Mouse (Mus musculus): ENCODE results near the gene Atad2b.

DNA sequence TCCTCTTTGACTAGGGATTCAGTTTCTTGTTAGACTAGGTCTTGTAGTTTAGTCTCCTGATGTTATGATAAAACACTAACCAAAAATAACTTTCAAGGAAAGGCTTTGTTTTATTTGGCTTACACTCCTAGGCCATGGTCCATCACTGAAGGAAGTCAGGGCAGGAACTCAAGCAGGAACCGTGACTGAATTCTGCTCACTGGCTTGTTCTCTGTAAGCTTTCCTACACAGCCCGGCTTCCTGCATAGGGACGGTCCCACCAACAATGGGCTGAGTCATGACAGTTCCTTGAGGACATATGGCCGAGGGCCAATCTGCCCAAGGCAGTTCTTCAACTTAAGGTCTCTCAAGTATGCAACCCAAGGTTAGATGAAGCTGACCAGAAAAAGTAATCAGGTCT lies 5.4 kb upstream of the Atad2b start:
- TF ChIP-seq POLR2A (IDR thresholded peaks at IDR 0.05; ENCODE audit: borderline replicate concordance, extremely low read depth, insufficient read depth, insufficient read length, poor library complexity, severe bottlenecking) (no peak), CTCF (IDR thresholded peaks at IDR 0.05; ENCODE audit: borderline replicate concordance, extremely low read depth, insufficient read depth, insufficient read length) (no peak)
